Mouse (Mus musculus) embryo, embryonic 11 days (tissue): Measurements from ENCODE around the gene Plxnb1.
"Not testable (repeated sequence)": the region's sequence is repeated elsewhere in the genome, so short reads cannot be mapped to it uniquely, and the experiment has no call there.

Experiments used
- DNase-seq: peaks from one replicate; pipeline ENCODE4 v3.0.0-alpha.2; 2015

Gene Plxnb1

GRCm38 (mm10) chr9:109104083-109104482 lies 8.9 kb downstream of the Plxnb1 start:
- DNase-seq: no peak

GRCm38 (mm10) chr9:109105011-109105410 lies 9.8 kb downstream of the Plxnb1 start:
- DNase-seq: no peak

- no peak for DNase-seq
Observed at GRCm38 (mm10) chr9:109105648-109106047, 10.5 kb downstream of the Plxnb1 start.

- DNase-seq: no peak
Observed at GRCm38 (mm10) chr9:109107341-109107740, 12.2 kb downstream of the Plxnb1 start.

- DNase-seq: no peak
Observed at GRCm38 (mm10) chr9:109110240-109110639, 15.1 kb downstream of the Plxnb1 start.

- DNase-seq: no peak
Observed at GRCm38 (mm10) chr9:109111101-109111500, 15.9 kb downstream of the Plxnb1 start.

GRCm38 (mm10) chr9:109111591-109111990 lies 16.4 kb downstream of the Plxnb1 start:
- DNase-seq: no peak

GRCm38 (mm10) chr9:109113331-109113730 lies 18.1 kb downstream of the Plxnb1 start:
- no peak for DNase-seq

GRCm38 (mm10) chr9:109114276-109114675 lies 19.1 kb downstream of the Plxnb1 start:
- no peak for DNase-seq

GRCm38 (mm10) chr9:109114871-109115270 lies 19.7 kb downstream of the Plxnb1 start:
- DNase-seq: no peak

- DNase-seq: no peak
Observed at GRCm38 (mm10) chr9:109116205-109116604, 21.0 kb downstream of the Plxnb1 start.

GRCm38 (mm10) chr9:109118106-109118505 lies 22.9 kb downstream of the Plxnb1 start:
- no peak for DNase-seq

- no peak for DNase-seq
Observed at GRCm38 (mm10) chr9:109119571-109119970, 24.4 kb downstream of the Plxnb1 start.

GRCm38 (mm10) chr9:109120956-109121355 lies 25.8 kb downstream of the Plxnb1 start:
- no peak for DNase-seq

- DNase-seq: peak; percentile 43
Observed at GRCm38 (mm10) chr9:109122553-109123085, 27.4 kb downstream of the Plxnb1 start.

GRCm38 (mm10) chr9:109123266-109123665 lies 28.1 kb downstream of the Plxnb1 start:
- no peak for DNase-seq

- DNase-seq: no peak
Observed at GRCm38 (mm10) chr9:109124164-109124563, 29.0 kb downstream of the Plxnb1 start.

- no peak for DNase-seq
Observed at GRCm38 (mm10) chr9:109125043-109125442, 29.9 kb downstream of the Plxnb1 start.

- no peak for DNase-seq
Observed at GRCm38 (mm10) chr9:109125481-109125880, 30.3 kb downstream of the Plxnb1 start.

GRCm38 (mm10) chr9:109127076-109127475 lies 31.9 kb downstream of the Plxnb1 start:
- no peak for DNase-seq

- DNase-seq: peak; percentile 24
Observed at GRCm38 (mm10) chr9:109128211-109128610, 33.0 kb downstream of the Plxnb1 start.

GRCm38 (mm10) chr9:109130076-109130475 lies 34.9 kb downstream of the Plxnb1 start:
- no peak for DNase-seq

- not testable (repeated sequence) for DNase-seq
Observed at GRCm38 (mm10) chr9:109140414-109140813, 45.2 kb downstream of the Plxnb1 start.

- no peak for DNase-seq
Observed at GRCm38 (mm10) chr9:109161941-109162340, 66.8 kb downstream of the Plxnb1 start, which contains the start of gene Fbxw21. TSS of gene Fbxw21 (minus strand) at chr9:109162041.

- no peak for DNase-seq
Observed at GRCm38 (mm10) chr9:109167316-109167715, 72.1 kb downstream of the Plxnb1 start.
